Mouse (Mus musculus): ENCODE measurements around the gene Lrrfip2. TPM values are rescaled to one million over a fixed set of nuclear protein-coding genes. Genes with fewer than 3 reads are reported as not detected.

The Lrrfip2 gene
- polyA plus RNA-seq, 1 experiment from 2014 or later: 51.3 TPM

- 88% methylated on average over 5 of the region's 5 CpGs for WGBS
- Histone ChIP-seq H3K4me2 (no peak overlapping the region), H3K27ac (no peak overlapping the region), H3K4me3 (no peak overlapping the region), H3K9me3 (no peaks in the 10 kb centered on the region), H3K36me3 (replicated peaks) (no peaks in the 10 kb centered on the region), H3K27me3 (replicated peaks) (no peaks in the 10 kb centered on the region), H3K4me1 (peaks cover 18% of the 10 kb centered on the region), H3K9ac (no peak overlapping the region)
- ATAC-seq (replicated peaks): no peak
Observed at GRCm38 (mm10) chr9:111122446-111122845, 5.1 kb downstream of the Lrrfip2 start.

DNA sequence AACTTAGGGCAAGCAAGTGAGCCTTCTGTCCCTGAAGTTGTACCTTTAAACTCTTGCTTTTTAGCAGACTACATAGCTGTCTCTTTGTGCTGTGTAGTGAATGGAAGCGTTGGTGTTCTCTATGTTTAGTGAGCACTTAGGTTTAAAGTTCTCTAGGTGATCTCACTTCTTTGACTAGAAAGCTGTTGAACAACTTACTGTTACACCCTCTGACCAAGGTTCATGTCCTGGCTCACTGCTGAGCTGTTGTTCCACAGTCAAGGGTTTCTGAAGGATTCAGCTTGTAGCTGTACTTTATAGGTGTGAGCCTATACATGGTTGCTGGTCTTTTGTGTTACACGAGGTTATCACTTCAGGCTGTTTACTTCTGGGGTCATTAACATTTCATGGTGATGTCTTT is 5.9 kb downstream of the Lrrfip2 start:
- Histone ChIP-seq H3K4me3 (no peak overlapping the region), H3K36me3 (replicated peaks) (no peaks in the 10 kb centered on the region), H3K4me1 (peaks cover 17% of the 10 kb centered on the region), H3K27ac (no peak overlapping the region), H3K9me3 (no peaks in the 10 kb centered on the region), H3K4me2 (no peak overlapping the region), H3K27me3 (replicated peaks) (no peaks in the 10 kb centered on the region), H3K9ac (no peak overlapping the region)
- ATAC-seq (replicated peaks): no peak
- 72% methylated on average over 2 of the region's 2 CpGs for WGBS

DNA sequence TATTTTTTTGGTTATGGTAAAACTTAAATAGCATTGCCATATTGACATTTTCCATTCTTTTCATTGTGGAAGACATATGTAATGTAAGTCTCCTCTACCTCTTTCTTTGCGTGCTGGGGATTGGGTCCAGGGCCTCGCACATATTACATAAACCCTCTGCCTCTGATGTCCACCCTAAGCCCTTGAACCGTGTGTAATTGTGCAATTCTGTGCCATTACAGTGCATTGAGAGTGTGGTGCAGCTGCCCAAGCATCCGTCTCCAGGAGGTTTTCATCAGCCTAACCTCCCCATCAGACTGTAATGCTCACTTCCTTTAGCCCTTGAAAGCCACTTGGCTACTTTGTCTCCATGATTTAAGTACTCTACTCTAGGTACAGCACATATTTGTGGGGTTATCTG is 7.0 kb downstream of the Lrrfip2 start:
- Histone ChIP-seq H3K9ac (no peak overlapping the region), H3K36me3 (replicated peaks) (no peaks in the 10 kb centered on the region), H3K27me3 (replicated peaks) (no peaks in the 10 kb centered on the region), H3K4me1 (peaks cover 6% of the 10 kb centered on the region), H3K27ac (no peak overlapping the region), H3K9me3 (no peaks in the 10 kb centered on the region), H3K4me2 (no peak overlapping the region), H3K4me3 (no peak overlapping the region)
- WGBS: 88% methylated on average over 4 of the region's 4 CpGs
- no peak for ATAC-seq (replicated peaks)

DNA sequence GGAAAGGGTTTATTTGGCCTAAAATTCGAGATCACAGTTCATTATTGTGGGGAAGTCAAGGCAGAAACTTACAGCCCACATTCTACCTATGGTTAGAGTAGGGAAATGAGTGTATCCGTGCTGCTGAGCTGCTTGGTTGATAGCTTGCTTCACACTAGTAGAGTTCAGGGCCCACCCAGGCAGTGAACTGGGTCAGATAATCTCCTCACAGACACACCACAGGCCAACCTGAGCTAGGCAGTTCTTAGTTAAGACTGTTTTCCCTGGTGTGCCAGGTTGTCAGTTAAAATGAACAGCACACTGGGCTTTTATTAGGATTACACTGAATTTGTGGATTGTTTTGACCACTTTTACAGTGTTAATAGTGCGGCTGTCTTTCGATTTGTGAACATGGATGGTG is 9.3 kb downstream of the Lrrfip2 start:
- Histone ChIP-seq H3K9ac (no peak overlapping the region), H3K27me3 (replicated peaks) (no peaks in the 10 kb centered on the region), H3K27ac (no peak overlapping the region), H3K36me3 (replicated peaks) (no peaks in the 10 kb centered on the region), H3K4me1 (no peaks in the 10 kb centered on the region), H3K4me2 (no peak overlapping the region), H3K9me3 (no peaks in the 10 kb centered on the region), H3K4me3 (no peak overlapping the region)
- ATAC-seq (replicated peaks): no peak
- 79% methylated on average over 4 of the region's 4 CpGs for WGBS

DNA sequence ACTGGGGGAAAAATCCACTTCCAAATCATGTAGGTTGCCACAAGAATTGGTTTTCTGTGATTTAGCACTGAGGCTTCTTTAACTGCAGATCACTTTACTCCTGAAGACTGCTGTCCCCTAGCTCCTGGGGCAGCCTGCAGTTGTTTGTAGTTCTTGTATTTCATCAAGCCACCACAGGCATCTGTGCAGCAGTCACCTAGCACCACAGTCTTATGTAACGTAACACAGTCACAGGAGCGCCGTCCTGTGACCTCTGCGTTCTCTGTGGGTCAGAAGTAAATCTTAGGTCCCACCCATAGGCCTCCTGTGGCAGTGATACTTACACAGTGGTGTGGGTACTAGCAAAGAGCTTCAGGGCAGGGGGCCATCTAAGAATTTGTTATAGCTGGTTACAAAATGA is 10.4 kb downstream of the Lrrfip2 start:
- Histone ChIP-seq H3K27ac (no peak overlapping the region), H3K9ac (no peak overlapping the region), H3K27me3 (replicated peaks) (no peaks in the 10 kb centered on the region), H3K36me3 (replicated peaks) (no peaks in the 10 kb centered on the region), H3K9me3 (no peaks in the 10 kb centered on the region), H3K4me1 (no peaks in the 10 kb centered on the region), H3K4me2 (no peak overlapping the region), H3K4me3 (no peak overlapping the region)
- 86% methylated on average over 4 of the region's 4 CpGs for WGBS
- no peak for ATAC-seq (replicated peaks)

GRCm38 (mm10) chr9:111130126-111130525 is 12.7 kb downstream of the Lrrfip2 start:
- H3K27ac ChIP-seq: no peak overlapping the region
- no peaks in the 10 kb centered on the region for H3K27me3 ChIP-seq (replicated peaks)
- no peaks in the 10 kb centered on the region for H3K36me3 ChIP-seq (replicated peaks)
- WGBS: 90% methylated on average over 2 of the region's 2 CpGs
- no peak for ATAC-seq (replicated peaks)
- H3K9ac ChIP-seq: no peak overlapping the region
- no peaks in the 10 kb centered on the region for H3K4me1 ChIP-seq
- H3K9me3 ChIP-seq: no peaks in the 10 kb centered on the region
- no peak overlapping the region for H3K4me2 ChIP-seq
- H3K4me3 ChIP-seq: no peak overlapping the region

DNA sequence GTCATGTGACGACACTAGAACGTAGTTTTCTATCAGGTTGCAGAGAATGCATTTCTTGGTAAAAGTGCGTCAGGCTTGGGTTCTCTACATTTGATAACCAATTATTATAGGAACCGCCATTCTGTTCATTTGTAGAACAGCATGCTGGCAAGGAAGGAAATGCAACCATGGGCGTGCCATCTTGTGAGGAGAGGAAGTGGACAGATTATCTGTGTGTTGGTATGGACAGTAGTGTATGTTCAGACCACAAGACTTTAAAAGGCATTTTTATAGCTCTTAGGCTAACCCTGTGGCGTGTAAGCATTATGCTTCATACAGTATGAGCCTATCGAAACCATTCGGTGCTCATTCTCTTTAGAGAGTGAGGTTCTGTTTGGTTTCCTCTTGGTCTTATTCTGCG is 20.8 kb downstream of the Lrrfip2 start:
- 96% methylated on average over 9 of the region's 9 CpGs for WGBS
- no peak overlapping the region for H3K9ac ChIP-seq

GRCm38 (mm10) chr9:111142721-111143120 is 25.3 kb downstream of the Lrrfip2 start:
- H3K4me2 ChIP-seq: no peak overlapping the region
- H3K4me1 ChIP-seq: no peaks in the 10 kb centered on the region
- H3K9ac ChIP-seq: no peak overlapping the region
- H3K9me3 ChIP-seq: no peaks in the 10 kb centered on the region
- H3K27ac ChIP-seq: no peak overlapping the region
- H3K4me3 ChIP-seq: no peak overlapping the region
- no peak for ATAC-seq (replicated peaks)
- H3K36me3 ChIP-seq (replicated peaks): no peaks in the 10 kb centered on the region
- no peaks in the 10 kb centered on the region for H3K27me3 ChIP-seq (replicated peaks)
- 93% methylated on average over 6 of the region's 6 CpGs for WGBS

More for the DNA sequence above, 20.8 kb downstream of the Lrrfip2 start:
- no peaks in the 10 kb centered on the region for H3K36me3 ChIP-seq (replicated peaks)
- ATAC-seq (replicated peaks): no peak
- H3K27me3 ChIP-seq (replicated peaks): no peaks in the 10 kb centered on the region
- H3K27ac ChIP-seq: no peak overlapping the region
- H3K9me3 ChIP-seq: no peaks in the 10 kb centered on the region
- no peak overlapping the region for H3K4me2 ChIP-seq
- H3K4me1 ChIP-seq: no peaks in the 10 kb centered on the region
- no peak overlapping the region for H3K4me3 ChIP-seq

DNA sequence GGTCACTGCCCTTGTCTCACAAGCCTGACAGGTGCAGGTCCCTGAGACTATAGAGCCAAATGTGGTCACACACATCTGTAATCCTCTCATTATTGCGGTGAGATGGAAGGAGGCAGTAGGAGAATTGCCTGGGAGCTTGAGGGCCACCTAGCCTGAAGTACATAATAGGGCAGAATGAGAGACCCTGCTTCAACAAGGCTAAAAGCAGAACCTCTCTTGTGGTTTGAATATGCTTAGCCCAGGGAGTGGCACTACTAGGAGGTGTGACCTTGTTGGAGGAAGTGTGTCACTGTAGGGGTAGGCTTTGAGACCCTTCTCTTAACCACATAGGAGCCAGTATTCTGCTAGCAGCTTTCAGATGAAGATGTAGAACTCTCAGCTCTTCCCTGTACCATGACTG is 26.0 kb downstream of the Lrrfip2 start:
- ATAC-seq (replicated peaks): no peak
- 96% methylated on average over 1 of the region's 1 CpGs for WGBS
- H3K4me3 ChIP-seq: no peak overlapping the region
- H3K4me1 ChIP-seq: no peaks in the 10 kb centered on the region
- H3K36me3 ChIP-seq (replicated peaks): no peaks in the 10 kb centered on the region
- no peak overlapping the region for H3K27ac ChIP-seq
- H3K4me2 ChIP-seq: no peak overlapping the region
- H3K9ac ChIP-seq: no peak overlapping the region
- no peaks in the 10 kb centered on the region for H3K27me3 ChIP-seq (replicated peaks)
- H3K9me3 ChIP-seq: no peaks in the 10 kb centered on the region

- ATAC-seq (replicated peaks): no peak
- no peaks in the 10 kb centered on the region for H3K27me3 ChIP-seq (replicated peaks)
- H3K27ac ChIP-seq: no peak overlapping the region
- H3K9ac ChIP-seq: no peak overlapping the region
- H3K4me2 ChIP-seq: no peak overlapping the region
- WGBS: 91% methylated on average over 1 of the region's 1 CpGs
- no peaks in the 10 kb centered on the region for H3K36me3 ChIP-seq (replicated peaks)
- no peak overlapping the region for H3K4me3 ChIP-seq
- no peaks in the 10 kb centered on the region for H3K9me3 ChIP-seq
- no peaks in the 10 kb centered on the region for H3K4me1 ChIP-seq
Observed at GRCm38 (mm10) chr9:111144711-111145110, 27.3 kb downstream of the Lrrfip2 start.

GRCm38 (mm10) chr9:111145497-111146190 is 28.3 kb downstream of the Lrrfip2 start:
- no peaks in the 10 kb centered on the region for H3K36me3 ChIP-seq (replicated peaks)
- 89% methylated on average over 3 of the region's 3 CpGs for WGBS
- no peaks in the 10 kb centered on the region for H3K9me3 ChIP-seq
- H3K9ac ChIP-seq: no peak overlapping the region
- no peak overlapping the region for H3K4me2 ChIP-seq
- H3K4me1 ChIP-seq: no peaks in the 10 kb centered on the region
- H3K4me3 ChIP-seq: no peak overlapping the region
- no peaks in the 10 kb centered on the region for H3K27me3 ChIP-seq (replicated peaks)
- H3K27ac ChIP-seq: no peak overlapping the region
- no peak for ATAC-seq (replicated peaks)

DNA sequence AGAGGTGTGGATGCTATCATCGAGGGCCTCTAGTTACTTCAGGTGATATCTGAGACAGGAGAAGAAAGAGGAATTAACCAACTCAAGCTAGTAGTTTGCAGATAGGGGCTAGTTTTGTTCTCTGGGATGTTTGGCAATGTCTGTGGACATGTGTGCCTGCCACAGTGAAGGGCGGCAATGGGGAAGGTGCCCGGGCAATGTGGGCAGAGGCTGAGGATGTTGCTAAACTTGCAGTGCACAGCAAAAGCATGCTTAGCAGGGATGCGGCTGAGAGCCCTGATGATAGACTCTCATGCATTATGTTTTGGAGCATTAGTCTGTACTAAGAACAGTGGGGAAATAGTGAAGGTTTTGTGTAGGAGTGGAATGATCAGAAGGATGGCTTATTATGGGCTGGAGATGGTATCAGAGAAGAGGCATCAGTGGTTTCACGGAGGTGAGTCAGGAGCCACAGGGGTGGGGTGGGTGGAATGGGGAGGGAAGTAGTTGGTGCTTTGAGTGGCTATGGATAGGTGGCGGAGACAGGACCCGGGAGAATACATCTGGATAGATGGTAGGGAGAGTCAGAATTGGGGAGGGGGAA is 28.9 kb downstream of the Lrrfip2 start:
- Histone ChIP-seq H3K9ac (no peak overlapping the region), H3K27ac (no peak overlapping the region), H3K4me3 (no peak overlapping the region), H3K9me3 (no peaks in the 10 kb centered on the region), H3K4me2 (no peak overlapping the region), H3K27me3 (replicated peaks) (no peaks in the 10 kb centered on the region), H3K36me3 (replicated peaks) (no peaks in the 10 kb centered on the region), H3K4me1 (no peaks in the 10 kb centered on the region)
- WGBS: 92% methylated on average over 7 of the region's 7 CpGs
- ATAC-seq (replicated peaks): no peak

DNA sequence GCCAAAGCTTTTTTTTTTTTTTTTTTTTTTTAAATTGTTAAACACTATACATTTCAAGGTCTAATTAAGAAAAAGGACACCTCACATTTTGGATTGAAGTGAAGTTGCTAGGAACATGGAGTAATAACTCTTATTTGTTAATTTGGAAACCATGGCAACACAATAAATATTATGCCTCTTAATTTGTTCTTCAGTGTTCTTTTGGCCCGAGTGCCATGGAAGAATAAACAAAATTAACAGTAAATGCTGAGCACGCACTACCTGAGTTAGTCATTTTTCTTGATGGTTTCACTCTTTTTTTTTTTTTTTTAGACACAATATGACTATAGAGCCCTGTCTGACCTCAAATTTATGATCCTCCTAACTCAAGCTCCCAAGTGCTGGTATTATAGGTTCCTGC is 30.6 kb downstream of the Lrrfip2 start:
- Histone ChIP-seq H3K9ac (no peak overlapping the region), H3K4me2 (no peak overlapping the region), H3K4me1 (no peaks in the 10 kb centered on the region), H3K4me3 (no peak overlapping the region), H3K36me3 (replicated peaks) (no peaks in the 10 kb centered on the region), H3K27me3 (replicated peaks) (no peaks in the 10 kb centered on the region), H3K27ac (no peak overlapping the region), H3K9me3 (no peaks in the 10 kb centered on the region)
- 88% methylated on average over 2 of the region's 2 CpGs for WGBS
- ATAC-seq (replicated peaks): no peak

All from midbrain, embryonic 15.5 days (tissue).